Mouse (Mus musculus) forelimb bud, embryonic 11.5 days (tissue): Measurements from ENCODE around the gene Rex1bd.

Experiments used
- DNase-seq: peaks from one replicate; pipeline ENCODE4 v3.0.0-alpha.2; 2012; ENCODE audit warnings: low read depth, low spot score

Rex1bd gene

GRCm38 (mm10) chr8:70477269-70477982 is 29.1 kb downstream of the Rex1bd start:
- peak; percentile 51 for DNase-seq

- peak; percentile 92 for DNase-seq
Observed at GRCm38 (mm10) chr8:70476333-70477268, 30.0 kb downstream of the Rex1bd start, which contains the start of gene Klhl26. Gene Klhl26, minus strand, starts transcription at chr8:70476968.

GRCm38 (mm10) chr8:70471856-70472255 is 34.7 kb downstream of the Rex1bd start:
- DNase-seq: no peak

GRCm38 (mm10) chr8:70469938-70470337 is 36.6 kb downstream of the Rex1bd start:
- no peak for DNase-seq

GRCm38 (mm10) chr8:70469295-70469916 is 37.1 kb downstream of the Rex1bd start:
- DNase-seq: no peak

GRCm38 (mm10) chr8:70468733-70469132 is 37.8 kb downstream of the Rex1bd start:
- DNase-seq: no peak

- no peak for DNase-seq
Observed at GRCm38 (mm10) chr8:70467907-70468306, 38.6 kb downstream of the Rex1bd start.

- no peak for DNase-seq
Observed at GRCm38 (mm10) chr8:70467229-70467725, 39.3 kb downstream of the Rex1bd start.

GRCm38 (mm10) chr8:70466771-70467170 is 39.8 kb downstream of the Rex1bd start:
- no peak for DNase-seq

- DNase-seq: no peak
Observed at GRCm38 (mm10) chr8:70466305-70466704, 40.2 kb downstream of the Rex1bd start.

GRCm38 (mm10) chr8:70465701-70466100 is 40.9 kb downstream of the Rex1bd start:
- no peak for DNase-seq

GRCm38 (mm10) chr8:70464162-70464561 is 42.4 kb downstream of the Rex1bd start:
- DNase-seq: no peak

GRCm38 (mm10) chr8:70463306-70463705 is 43.2 kb downstream of the Rex1bd start:
- peak; percentile 23 for DNase-seq

- DNase-seq: no peak
Observed at GRCm38 (mm10) chr8:70462516-70462813, 44.1 kb downstream of the Rex1bd start.

- DNase-seq: no peak
Observed at GRCm38 (mm10) chr8:70461765-70462515, 44.6 kb downstream of the Rex1bd start.

- DNase-seq: no peak
Observed at GRCm38 (mm10) chr8:70460606-70461005, 45.9 kb downstream of the Rex1bd start.

GRCm38 (mm10) chr8:70460199-70460598 is 46.4 kb downstream of the Rex1bd start:
- DNase-seq: no peak

GRCm38 (mm10) chr8:70459636-70460035 is 46.9 kb downstream of the Rex1bd start:
- DNase-seq: no peak

- no peak for DNase-seq
Observed at GRCm38 (mm10) chr8:70458462-70458861, 48.1 kb downstream of the Rex1bd start.

- DNase-seq: no peak
Observed at GRCm38 (mm10) chr8:70457882-70458281, 48.7 kb downstream of the Rex1bd start.

- DNase-seq: no peak
Observed at GRCm38 (mm10) chr8:70456996-70457395, 49.6 kb downstream of the Rex1bd start.
